Mouse (Mus musculus): ENCODE measurements at regions not wholly inside any gene's neighbourhood (a gene's known extent, or its start where the extent isn't known, plus 50 kb on each side); places are given as distances from the start of the nearest gene placed in this dataset.

GRCm38 (mm10) chr4:105326989-105327388, 169.8 kb downstream of the Plpp3 start:
- in situ Hi-C loops (cut with MseI, MboI): no loop called here

- in situ Hi-C loops (cut with MseI, MboI): no loop called here
Observed at GRCm38 (mm10) chr4:105327711-105328471, 170.7 kb downstream of the Plpp3 start.

DNA sequence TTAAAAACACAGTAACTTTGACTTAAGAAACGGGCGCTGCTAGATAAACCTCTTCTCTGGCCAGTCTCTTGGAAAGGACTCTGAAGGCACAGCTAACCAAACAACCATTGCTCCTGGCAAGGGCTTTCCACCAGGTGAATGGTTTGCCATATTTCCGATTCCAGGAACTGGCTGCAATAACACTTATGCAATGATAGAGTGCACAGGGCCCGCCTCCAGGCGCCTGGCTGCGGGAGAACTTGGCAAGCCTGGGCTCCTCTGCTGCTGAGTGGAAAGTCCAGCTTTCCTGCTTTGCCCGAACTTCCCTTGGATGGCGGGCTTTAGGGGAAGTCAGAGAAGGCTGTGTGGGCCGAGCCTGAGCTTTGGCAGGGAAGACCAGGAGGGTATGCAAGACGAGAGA, 171.6 kb downstream of the Plpp3 start:
- in situ Hi-C loops (cut with MseI, MboI): no loop called here

- in situ Hi-C loops (cut with MseI, MboI): no loop called here
Observed at GRCm38 (mm10) chr4:105332081-105332480, 174.9 kb downstream of the Plpp3 start.

GRCm38 (mm10) chr4:105335872-105336271, 178.7 kb downstream of the Plpp3 start:
- in situ Hi-C loops (cut with MseI, MboI): no loop called here

- in situ Hi-C loops (cut with MseI, MboI): no loop called here
Observed at GRCm38 (mm10) chr4:105336557-105336956, 179.4 kb downstream of the Plpp3 start.

DNA sequence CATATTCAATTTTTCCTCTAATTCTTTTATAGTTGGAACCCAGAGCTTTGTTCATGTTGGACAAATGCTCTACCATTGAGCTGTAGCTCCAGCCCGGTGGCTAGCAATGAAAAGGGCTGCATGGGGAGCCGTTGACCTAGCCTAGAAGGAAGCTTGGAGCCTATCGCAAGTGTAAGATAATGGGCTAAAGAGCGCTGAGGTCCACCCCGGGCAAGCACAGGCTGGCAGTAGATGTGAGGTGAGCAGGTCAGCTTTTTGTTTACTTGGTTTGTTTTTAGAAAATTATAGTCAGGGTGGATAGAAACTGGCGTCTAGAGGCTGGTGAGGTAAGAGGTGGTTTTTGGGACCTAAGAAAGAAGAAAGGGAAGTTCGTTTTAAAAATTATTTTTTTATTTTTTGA, 181.0 kb downstream of the Plpp3 start:
- in situ Hi-C loops (cut with MseI, MboI): no loop called here

GRCm38 (mm10) chr4:105338861-105339260, 181.7 kb downstream of the Plpp3 start:
- in situ Hi-C loops (cut with MseI, MboI): no loop called here

- in situ Hi-C loops (cut with MseI, MboI): no loop called here
Observed at GRCm38 (mm10) chr4:105341274-105341673, 184.1 kb downstream of the Plpp3 start.

GRCm38 (mm10) chr4:105346846-105347245, 189.7 kb downstream of the Plpp3 start:
- in situ Hi-C loops (cut with MseI, MboI): no loop called here

DNA sequence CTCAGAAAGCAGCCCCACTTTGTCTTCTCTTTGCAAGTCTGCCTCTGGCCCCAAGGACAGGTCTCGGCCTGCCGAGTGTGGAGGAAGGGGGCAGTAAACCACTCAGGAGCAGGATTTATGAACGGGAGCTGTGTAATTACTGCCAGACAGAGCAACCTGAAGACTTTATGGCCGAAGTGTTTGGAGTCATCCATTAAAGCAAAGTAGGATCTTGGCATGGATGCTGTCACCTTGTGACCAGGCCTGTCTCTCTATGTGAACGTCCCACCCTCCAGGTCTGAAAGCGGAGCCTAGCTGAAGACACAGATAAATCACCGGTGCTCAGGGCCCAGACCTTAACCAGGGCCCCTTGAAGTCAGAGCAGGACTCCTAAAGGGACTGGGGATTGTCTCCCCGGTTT, 190.8 kb downstream of the Plpp3 start:
- in situ Hi-C loops (cut with MseI, MboI): no loop called here

DNA sequence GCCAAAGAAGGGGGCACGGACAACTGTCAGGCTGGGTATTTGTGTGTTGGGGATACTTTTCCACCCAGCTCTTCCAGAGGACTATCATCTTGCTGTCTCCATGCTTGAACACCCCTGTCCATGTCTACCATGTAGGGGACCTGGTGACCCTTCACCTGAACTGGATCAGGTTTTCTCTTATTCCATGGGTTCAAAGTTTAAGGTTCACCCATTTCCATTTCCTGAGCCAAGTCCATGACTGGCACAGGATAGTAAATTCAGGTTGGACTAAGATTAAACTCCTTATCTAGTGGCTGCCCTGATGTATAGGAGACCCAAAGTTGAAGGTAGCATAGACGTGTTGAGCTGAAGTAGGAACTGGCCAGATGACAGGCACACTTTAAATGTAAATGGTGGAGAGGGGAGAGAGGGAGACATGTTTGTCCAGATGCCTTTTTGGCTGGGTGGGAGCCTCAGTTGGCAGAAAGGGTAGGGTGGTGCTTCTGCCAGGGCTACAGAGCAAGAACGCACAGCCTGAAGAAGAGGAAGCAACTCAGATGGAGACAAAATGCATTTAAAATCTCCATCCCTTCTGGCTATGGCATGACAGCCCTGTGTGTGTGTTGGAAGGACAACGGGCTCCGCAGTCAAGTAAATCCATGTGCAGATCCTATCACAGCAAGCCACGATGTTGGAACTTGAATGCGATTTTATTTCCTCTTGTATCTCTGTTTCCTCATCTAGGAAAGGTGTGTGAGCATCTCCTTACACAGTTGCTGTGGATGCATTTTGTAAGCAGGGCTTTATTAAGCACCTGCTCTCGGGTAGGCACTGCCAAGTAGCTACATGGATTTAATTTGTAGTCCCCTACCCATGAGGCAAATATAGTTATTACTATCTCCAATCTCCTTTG, 192.4 kb downstream of the Plpp3 start:
- in situ Hi-C loops (cut with MseI, MboI): no loop called here

DNA sequence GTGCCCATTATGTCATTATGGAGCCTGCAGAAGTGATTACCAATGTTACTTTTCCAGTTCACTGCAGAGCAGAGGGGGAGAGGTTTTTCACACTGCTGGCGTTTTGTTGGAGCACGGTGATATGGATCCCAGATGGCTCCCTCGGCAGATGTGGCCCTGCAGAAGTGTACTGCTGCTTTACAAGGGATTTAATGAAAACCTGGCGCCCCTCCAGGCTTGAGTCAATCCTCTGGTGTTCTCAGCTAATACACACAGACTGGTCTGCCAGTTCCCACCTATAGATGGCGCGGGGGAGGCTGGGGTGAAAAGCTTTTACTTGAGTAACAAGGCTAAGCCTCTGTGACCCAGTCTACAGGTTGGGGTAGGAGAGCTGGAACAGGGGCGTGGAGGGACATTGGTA, 195.2 kb downstream of the Plpp3 start:
- in situ Hi-C loops (cut with MseI, MboI): no loop called here

DNA sequence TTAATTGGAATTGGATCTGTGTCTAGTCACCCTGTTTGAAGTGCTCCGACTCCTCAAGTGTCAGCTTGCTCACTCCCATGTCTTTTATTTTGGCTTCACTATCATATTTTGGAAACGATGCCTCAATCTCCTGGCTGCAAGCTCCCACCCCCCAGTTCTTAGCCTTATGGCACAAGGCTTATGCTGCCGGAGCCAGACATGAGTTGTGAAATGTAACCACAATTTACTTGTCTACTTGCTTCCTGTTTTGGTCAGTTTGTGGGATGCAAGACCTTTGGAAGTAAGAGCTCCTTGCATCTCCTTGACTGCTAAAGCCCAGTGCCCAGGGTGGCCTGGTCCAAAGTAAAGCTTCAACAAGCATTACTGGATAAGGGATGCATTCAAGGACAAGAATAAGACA, 195.8 kb downstream of the Plpp3 start:
- in situ Hi-C loops (cut with MseI, MboI): no loop called here

DNA sequence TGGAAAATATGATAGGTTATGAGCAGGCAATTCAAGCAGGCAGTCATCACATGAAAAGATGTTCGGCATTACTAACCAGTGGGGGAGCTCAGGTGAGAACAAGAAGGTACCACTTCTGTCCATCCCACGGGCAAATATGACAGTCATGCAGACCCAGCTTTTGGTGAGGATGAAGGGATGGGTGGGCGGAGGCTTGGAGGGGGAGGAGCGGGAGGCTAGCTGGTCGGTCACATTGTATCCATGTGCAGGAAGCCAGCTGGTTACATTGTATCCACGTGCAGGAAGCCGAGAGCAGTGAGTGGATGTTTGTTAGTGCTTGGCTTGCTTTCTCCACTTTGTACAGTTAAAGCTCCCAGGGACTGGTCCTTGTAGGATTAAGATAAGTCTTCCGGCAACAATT, 196.9 kb downstream of the Plpp3 start:
- in situ Hi-C loops (cut with MseI, MboI): no loop called here

GRCm38 (mm10) chr4:105356616-105357015, 199.5 kb downstream of the Plpp3 start:
- in situ Hi-C loops (cut with MseI, MboI): no loop called here

- in situ Hi-C loops (cut with MseI, MboI): no loop called here
Observed at GRCm38 (mm10) chr4:105358725-105359124, 201.6 kb downstream of the Plpp3 start.

DNA sequence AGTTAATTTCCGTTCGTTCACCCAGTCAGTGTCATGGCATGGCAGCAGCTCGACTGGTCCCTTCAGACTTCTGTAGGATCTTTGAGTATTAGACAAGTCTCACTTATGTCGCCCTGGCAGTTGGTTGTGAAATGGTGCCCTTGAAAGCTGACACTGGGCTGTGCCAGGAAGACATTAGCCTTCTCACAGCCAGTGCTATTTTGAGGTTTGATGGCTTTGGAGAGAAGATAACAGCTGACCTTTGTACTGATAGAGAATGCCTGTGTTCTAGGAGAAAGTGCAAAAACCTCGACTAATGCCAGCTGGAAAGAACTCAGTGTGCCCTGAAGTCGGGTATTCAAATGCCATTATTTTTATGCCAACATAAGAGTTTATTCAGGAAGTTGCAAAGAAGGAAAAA, 207.3 kb downstream of the Plpp3 start:
- in situ Hi-C loops (cut with MseI, MboI): no loop called here

GRCm38 (mm10) chr4:105365076-105365475, 207.9 kb downstream of the Plpp3 start:
- in situ Hi-C loops (cut with MseI, MboI): no loop called here

DNA sequence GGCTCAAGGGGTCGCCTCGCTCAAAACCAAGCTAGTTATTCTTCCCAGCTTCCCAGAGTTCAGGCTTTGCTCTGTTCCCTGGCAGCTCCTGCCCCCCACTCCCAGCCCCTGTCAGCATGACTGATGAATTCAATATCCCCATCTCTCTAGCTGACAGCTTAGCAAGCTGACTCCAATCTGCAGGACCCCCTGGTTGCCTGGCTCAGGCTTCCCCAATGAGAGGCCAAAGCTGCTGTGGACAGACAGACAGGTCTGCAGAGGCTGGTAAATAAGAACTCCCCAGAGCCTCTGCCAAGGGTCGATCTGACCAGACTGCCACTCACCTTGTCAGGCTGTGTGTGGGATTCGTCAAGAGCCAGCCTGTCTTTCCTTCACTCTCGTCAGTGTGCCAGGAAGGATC, 219.4 kb downstream of the Plpp3 start:
- in situ Hi-C loops (cut with MseI, MboI): no loop called here

GRCm38 (mm10) chr4:105377469-105378187, 220.5 kb downstream of the Plpp3 start:
- in situ Hi-C loops (cut with MseI, MboI): no loop called here

DNA sequence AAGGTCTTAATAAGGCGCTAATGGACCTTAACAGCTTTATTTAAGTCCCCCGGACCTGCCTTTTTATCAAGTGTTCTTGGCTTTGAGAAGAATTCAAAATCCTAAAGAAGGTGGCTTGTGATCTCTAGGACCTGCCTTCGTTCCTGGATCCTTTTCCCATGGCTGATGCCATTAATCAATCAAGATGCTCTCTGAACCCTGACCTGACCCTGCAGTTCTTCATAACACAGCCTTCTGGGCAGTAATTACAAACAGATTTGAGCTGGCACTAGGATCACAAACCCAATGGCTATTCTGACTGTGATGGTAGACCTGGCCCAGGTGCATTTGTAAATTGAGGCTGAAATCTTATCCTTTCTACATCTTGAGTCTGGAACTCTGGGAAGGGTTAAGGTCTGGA, 227.7 kb downstream of the Plpp3 start:
- in situ Hi-C loops (cut with MseI, MboI): no loop called here

Measured in mouse trophoblast stem cell (cell line).